Mouse (Mus musculus) olfactory bulb, adult 2 months (tissue): ENCODE measurements around the gene Moap1.

ENCODE experiments used
- CTCF ChIP-seq: fragments of 200-500 bp; IDR thresholded peaks from 2 replicates; pipeline ENCODE4 v1.5.1; 2012; ENCODE audit warnings: low read depth, mild to moderate bottlenecking, low read length, moderate library complexity; ENCODE audit not compliant: insufficient read depth
- POLR2A ChIP-seq: fragments of 200-500 bp; IDR thresholded peaks from 2 replicates; pipeline ENCODE4 v1.6.1; 2012; ENCODE audit warnings: mild to moderate bottlenecking, low read depth, low read length, moderate library complexity; ENCODE audit not compliant: insufficient read depth

DNA sequence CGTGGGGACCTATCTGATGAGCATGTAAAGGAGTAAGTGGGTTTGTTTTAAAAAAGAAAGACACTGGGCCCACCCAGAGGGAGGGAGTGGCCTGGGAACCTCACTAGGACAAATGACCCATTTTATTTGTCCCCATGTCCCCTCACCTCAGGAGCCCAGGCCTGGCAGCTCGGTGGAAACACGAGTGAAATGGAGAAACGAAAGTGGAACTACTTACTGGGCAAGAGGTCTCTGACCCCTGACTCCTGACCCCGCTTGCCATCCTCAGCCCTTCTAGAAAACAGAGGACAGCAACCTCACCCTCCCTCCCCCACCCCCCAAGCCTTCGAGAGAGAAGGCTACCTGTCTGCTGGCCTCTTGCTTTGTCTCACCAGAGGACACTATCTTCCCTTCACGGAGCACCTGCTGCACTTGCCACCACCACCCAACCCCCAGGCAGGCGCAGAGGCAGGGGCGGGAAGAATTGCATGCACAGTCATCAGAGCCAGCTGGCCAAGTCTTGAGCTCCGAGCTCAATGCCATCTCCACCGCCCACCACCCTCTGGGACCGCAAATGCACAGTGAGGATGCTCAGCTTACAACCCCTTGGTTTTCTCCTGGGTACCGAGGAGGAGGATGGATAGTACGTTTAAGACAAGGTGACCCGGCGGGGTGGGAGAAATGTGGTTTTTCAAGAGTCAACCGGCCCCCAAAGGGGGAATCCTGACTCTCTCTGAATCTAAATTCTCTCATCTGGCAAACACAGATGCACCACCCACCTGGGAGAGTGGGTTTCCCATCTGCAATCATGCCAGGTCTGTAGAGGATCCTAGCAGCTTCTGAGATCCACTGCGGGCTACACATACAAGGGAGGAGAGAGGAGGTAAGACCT lies 47.9 kb downstream of the Moap1 start:
- TF ChIP-seq CTCF (no peak), POLR2A (no peak)
